Mouse (Mus musculus): ENCODE results near the gene Col5a1.

DNA sequence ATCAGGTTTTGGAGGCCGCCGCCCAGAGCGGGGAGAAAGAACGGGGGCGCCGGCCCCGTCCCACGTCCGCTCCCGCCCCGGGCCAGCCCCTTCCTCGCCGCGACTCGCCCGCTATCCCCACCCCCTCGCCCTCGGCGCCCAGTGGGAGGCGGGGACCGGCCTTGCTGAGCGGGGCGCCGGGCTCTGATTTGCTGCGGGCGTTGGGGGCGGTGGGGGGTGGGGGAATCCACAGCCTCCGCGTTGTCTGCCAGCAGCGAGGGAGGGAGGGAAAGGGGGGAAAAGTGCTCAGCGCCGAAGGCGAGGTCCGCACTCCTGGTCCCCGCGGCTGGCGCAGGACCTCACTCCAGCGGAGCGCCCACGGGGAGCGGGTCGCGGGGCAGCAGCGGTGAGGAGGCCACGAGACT is at the start of gene Col5a1:
- no peak for TF ChIP-seq POLR2A (IDR thresholded peaks at IDR 0.05; ENCODE audit: insufficient read depth, low read depth, low read length)
- no peak for TF ChIP-seq CTCF (IDR thresholded peaks at IDR 0.05; ENCODE audit: insufficient read depth, low read depth, low read length)

All from olfactory bulb, adult 2 months (tissue).